Mouse (Mus musculus) regulatory T cell (primary cell): ENCODE data around the gene Adgrb3.
"Not testable (repeated sequence)": the region's sequence is repeated elsewhere in the genome, so short reads cannot be mapped to it uniquely, and the experiment has no call there.

Source experiments
- in situ Hi-C: fragments of 300-600 bp; cut with MboI, MseI; formaldehyde crosslinking; loops from one replicate; pipeline ENCODE4 v1.15.1; 2025; ENCODE audit warnings: high pct_unique_total_duplicates

Gene Adgrb3

DNA sequence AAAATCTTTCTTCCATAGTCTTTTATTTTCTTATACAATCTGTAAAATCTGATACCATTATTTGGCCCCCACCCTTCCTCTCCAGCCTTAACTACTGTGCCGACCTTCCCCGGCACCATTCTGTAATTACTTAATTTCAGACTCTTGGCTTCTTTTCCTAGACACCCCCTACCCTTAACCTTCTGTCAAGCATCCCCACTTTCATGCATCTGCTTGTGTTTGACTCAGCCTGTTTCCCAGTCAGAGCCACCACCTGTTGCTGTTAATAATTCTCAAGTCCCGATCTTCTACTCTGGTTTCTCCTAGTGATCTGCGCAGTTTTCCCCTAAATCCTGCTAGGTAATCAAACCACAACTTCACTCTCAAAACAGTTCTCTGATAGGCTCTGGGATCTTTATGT is 83.9 kb downstream of the Adgrb3 start:
- in situ Hi-C loops: no loop called here

DNA sequence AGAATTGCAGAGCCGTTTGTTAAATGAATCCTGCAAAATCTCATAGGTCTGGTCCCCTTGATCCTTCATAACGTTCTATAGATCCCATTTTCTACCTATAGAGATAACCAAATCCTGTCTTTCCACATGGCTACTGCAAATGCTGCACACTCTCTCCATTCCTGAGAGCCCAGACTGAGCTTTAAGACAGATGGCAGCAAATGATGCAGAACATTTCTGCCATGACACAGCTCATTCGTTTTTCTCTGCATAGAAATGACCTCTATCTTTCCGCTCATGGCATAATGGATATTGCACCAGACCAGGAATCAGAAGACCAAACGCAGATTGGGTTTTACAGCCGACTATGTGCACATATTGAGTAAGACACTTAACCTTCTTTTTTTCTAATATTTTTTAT is 84.8 kb downstream of the Adgrb3 start:
- in situ Hi-C loops: no loop called here

DNA sequence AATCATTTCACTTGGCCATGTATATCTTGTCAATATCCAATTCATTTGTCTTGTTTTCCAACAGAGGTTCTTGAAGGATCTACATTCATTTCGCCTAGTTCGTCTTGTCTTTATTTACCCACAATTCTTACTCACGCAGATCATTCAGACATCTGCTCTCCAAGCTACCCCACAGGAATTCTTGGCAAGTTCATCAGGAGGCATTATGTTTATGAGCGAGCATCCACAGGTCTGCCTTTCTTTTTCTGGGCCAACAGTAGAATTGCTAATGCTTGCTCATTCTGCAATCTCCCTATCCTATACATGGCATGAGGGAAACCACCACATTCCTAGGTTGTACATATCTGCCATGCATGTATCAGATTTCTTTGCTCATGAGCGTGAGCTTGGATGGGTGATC is 99.7 kb downstream of the Adgrb3 start:
- in situ Hi-C loops: no loop called here

DNA sequence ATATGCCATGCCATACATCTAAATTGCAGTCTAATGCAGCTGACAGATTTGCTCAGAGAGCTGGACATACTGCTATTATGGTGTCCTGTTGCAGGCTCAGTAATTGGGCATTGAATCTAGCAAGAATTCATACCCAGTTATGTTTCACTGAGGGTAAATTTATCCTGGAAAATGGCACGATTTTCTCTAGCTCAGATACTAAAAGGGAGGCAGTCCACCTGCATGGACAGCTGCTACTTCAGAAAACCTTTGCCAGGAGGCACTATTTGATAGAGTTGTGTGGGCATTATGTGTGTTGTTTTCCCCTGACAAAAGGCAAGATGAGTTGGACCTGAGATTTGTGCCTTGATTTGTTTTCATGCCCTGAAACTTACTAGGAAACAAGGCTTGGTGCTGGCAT is 118.0 kb downstream of the Adgrb3 start:
- in situ Hi-C loops: no loop called here

DNA sequence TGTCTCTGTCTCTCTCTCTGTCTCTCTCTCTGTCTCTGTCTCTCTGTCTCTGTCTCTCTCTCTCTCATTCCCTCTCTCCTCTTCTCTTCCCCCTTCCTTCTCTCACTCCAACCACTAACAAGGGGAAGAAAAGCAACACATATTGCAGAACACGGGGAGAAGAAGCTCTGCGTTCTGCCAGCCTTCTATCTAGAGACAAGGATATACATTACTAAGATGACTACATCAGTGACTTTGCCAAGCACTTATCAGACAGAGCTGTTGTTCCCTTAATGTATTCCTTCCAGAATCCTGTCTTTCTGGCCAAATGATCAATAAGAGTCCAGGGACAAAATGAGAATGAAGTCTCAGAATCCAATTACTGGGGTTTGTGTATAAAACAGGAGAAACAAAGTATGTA is 123.2 kb downstream of the Adgrb3 start:
- in situ Hi-C loops: no loop called here

DNA sequence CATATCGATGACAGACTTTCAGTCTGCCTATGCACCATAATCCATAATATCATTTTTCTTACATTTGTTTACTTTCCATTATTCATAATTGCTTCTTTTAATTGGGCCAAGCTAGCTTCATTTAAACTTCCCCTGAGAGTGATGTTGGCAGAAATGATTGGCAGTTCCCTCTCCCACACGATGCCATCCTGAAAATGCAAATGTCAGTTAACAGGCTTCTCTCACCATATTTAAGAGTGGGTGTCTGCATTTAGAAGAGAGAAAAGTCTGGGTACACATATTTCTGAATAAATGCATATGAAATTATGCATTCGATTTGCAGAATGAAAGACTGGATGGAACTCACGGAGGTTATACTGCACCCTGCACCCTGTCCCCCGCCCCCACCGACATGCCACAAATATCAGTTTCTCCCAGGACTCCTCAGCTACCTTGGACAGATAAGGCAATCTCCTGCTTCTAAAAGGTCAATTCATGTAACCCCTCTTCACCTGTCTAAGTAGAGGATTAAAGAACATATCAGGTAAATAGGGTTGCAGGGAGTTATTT is 130.7 kb downstream of the Adgrb3 start:
- in situ Hi-C loops: no loop called here

DNA sequence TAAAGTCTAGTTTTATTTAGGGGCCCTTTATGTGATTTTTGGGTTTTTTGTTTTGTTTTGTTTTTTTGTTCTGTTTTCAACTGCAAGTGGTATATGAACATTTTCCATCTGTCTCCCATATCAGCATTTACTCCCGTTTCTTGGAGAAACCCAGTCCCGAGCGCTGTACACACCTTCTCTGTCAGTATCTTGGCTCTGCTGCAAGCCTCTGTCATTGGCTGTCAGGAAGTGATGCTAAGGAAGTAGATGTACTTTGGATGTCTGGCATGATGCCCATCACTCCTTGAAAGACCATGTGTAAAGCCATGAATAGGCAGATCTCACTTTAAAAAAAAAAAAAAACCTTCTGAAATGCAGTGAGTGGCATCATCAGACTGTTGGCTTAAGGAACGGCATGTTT is 132.3 kb downstream of the Adgrb3 start:
- in situ Hi-C loops: no loop called here

DNA sequence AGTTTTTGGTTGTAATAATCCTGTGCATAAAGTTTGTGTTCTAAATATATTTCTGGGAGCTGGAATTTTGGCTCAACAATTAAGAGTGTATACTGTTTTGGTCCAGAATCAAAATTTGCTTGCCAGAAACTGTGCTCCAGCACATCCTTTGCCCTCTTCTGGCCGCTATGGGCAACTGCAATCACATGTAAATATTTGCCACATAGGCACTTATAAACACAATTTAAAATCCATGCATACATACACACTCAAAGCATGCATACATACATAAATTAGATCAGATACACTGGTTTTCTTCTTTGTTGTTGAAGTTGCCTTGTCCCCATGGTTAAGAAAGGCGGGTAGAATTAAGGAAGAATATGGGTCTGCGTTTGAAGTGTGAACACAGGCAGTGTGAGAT is 132.7 kb downstream of the Adgrb3 start:
- in situ Hi-C loops: no loop called here

DNA sequence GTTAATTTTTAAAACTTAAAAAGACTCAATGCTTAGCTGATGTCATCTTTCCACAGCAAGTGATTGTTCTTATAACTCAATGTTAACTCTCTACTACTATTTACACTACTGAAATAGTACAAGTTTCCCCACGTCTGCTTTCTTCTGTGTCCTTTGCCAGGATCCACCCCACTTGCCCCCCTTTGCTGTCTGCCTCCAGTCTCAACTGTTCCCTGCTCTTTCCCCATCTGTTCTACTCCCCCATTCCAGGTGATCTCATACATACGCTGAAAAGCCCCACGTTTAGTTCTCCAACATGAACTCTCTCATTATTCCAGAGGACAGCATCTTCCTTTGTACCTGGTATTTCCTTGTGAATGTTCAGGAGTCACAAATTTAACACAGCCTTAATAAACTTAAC is 147.4 kb downstream of the Adgrb3 start:
- in situ Hi-C loops: no loop called here

DNA sequence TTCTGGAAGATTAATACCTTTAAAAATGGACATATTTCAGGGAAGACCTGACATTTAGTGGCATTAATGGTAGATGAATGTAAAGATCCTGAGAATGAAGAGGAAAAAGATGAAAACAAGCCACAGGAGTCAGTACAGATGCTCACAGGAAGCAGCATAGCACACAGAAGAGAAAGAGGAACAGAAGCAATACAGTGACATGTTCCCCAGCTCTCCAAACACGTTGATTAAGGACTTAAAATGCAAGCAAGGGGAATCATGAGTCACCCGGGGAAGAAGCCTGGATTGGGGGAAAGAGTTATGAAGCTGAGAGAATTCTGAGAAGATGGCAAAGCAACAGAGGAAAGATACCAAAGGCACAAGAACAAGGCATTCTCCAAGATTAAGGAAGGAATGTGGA is 149.9 kb downstream of the Adgrb3 start:
- in situ Hi-C loops: no loop called here

DNA sequence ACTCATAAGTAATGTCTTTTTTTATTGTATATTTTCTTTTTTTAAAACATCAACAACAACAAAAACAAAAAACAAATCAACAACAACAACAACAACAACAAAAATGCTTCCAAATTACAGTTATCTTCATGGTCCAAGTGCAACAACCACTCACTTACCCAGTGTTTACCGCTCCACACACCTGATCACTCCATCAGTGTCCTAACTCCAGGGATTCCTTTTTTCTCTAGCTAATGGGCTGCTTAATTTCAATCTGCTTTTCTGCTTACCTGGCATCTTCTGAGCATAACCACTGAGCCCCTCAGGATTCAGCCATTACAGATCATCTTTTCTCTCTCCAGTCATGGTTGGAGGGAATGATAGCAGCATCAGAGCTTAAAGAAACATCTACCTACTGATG is 176.8 kb downstream of the Adgrb3 start:
- in situ Hi-C loops: no loop called here

DNA sequence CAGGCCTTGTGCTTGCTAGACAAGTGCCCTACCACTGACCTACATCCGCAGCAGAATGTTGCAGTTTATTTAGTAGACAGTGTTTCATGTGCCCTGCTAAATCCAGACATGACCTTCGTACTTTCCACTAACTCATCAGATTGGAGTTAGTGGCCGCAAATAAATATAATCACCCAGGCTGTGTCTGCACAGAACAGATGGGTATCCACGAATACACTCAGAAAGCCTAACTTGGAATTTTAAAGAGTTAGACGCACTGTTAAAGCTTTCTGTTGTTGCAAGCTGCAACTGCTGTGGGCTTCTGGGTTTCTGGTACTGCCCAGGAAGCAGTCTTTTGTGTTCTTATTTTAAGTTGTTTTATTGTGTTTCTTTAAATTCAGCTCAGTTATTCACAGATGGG is 185.3 kb downstream of the Adgrb3 start:
- in situ Hi-C loops: no loop called here

DNA sequence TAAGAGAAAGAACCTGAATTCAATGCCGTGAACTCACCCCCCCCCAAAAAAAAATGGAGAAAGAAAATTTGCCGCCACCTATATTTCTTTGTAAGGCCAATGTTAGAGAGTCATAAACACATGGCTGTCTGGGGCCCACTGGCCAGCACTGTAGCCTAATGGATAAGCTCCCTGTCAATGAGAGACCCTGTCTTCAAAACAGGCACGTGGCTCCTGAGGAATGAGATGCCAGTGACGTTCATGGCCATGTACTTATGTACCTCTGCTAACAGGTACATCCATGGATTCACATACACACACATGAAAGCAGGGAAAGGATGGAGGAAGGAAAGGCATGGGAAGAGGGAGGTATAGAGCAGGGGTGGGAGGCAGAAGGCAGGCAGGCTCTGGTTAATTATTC is 208.0 kb downstream of the Adgrb3 start:
- in situ Hi-C loops: loop anchor here (10.0 kb wide), 1 partner anchor 753 kb away; no protein-coding TSS in a partner anchor

DNA sequence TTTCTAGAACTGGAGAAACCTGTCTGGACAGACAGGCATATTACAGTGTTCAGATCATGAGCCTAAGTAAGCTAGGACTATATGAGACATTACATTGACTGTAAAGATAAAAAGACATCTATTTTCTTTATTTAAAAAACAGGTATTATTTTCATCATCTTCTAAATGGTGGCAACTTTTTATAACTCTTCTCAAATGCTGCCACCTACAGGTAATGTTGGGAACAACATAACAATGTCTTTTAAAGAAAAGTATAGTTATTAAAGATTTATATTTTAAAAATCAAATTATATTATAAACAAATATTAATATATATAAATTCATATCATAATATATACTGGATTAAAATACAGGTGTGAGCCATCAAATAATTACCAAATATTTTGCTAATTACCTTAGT is 212.6 kb downstream of the Adgrb3 start:
- in situ Hi-C loops: no loop called here

DNA sequence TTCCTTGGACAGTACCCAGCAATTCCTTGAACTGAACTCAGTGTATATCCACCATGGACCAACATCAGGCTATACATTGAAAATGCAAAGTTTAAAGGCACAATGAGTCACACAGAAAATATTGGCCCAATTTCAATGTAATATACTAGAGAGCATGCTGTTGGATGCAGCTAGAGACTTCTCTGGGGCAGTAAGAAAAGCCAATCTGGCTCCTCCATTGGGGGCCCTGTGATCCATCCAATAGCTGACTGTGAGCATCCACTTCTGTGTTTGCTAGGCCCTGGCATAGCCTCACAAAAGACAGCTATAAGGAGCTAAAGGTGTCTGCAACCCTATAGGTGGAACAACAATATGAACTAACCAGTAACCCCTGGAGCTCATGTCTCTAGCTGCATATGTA is 218.7 kb downstream of the Adgrb3 start:
- in situ Hi-C loops: not testable (repeated sequence)

DNA sequence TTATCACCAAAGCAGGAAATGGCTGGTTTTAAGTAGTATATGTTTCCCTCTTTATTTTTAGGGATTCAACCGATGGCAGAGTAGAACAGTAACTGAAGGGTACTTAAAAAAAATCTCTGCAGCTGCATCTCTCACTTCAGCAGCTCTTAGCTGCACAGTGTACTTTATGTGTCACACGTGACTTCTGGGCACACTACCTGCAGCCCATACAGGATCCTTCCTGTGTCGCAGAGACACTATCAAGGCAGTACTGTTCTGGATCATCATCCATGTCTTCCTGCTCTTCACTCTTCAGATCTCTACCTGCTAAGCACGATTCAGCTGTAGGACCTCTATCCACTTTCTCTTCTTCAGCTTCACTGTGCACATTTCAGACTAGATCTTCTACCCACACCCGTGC is 230.6 kb downstream of the Adgrb3 start:
- in situ Hi-C loops: no loop called here

DNA sequence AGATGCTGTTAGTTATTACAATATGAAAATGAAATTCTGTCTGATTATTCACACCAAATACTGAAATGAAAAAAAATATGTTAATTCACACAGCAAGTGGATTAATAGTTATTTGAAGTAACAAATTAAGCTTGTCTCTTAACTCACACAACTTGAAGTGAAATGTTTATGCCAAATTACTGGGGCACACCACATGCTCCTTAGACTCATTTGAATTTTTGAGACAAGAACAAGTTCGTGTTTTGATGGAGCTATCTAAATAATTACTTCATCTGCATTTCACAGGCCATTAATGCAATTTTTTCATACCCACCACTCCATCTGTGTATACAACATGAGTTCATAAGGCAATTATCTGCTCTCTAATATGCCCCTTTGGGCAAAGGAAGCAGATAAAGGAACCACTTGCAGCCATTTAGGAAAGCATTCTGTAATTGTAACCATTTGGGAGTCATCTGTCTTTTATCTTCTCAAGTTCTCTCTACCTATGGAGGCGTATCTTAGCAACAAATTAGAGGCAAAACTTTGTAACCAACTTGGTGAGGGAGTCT is 240.9 kb downstream of the Adgrb3 start:
- in situ Hi-C loops: no loop called here

DNA sequence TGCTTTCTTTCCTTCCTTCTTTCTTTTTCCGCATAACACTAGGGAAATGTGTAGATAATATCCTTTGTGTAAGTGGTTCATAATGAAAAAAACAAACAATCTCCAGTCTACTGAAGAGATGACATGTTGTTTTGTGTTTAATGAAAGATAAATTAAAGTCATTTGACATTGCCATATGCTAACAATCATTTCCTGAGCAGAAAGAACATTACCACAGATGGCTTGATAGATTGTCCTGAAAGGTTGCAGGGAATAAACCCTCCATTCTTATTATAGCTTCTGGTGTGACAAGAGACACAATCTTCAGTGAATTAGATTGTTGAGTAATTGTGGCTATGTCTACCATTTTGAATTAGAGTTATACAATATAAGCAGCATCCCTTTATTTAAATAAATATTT is 247.8 kb downstream of the Adgrb3 start:
- in situ Hi-C loops: no loop called here

DNA sequence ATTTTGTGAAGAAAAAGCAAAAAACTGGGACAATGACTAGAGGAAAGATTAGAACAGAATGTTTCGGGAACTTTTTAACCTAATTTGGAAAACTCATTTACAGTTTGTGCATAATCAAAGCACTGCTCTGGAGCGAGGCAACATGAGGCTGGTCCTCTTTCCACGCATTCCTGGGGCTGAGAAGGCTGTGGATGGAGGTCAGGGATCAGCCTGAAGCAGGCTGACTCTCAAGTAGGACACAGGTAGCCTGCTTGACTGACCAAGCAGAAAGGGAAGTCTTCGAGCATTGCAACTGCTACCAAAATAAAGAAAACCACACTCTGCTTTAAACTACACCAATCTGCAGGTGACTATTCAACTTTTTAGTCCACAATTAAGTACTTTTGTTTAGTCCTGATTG is 251.7 kb downstream of the Adgrb3 start:
- in situ Hi-C loops: no loop called here

DNA sequence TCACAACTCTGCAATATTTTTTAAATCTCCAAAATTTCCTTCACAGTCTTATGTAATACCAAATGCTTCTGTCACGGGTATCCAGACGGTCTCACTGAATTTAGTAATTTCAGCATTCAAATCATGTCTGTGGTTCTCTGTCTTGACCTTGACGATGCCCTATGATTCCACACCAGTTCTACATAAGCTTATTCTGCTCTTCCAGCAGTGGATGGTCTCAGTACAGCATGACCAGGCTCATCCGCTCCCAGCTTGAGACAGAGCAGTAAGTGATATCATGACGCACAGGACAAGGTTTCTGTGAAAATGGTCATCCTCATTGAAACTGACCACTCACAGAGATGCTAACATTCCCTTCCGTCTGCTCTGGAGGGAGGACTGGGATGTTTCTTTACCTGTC is 252.9 kb downstream of the Adgrb3 start:
- in situ Hi-C loops: no loop called here

DNA sequence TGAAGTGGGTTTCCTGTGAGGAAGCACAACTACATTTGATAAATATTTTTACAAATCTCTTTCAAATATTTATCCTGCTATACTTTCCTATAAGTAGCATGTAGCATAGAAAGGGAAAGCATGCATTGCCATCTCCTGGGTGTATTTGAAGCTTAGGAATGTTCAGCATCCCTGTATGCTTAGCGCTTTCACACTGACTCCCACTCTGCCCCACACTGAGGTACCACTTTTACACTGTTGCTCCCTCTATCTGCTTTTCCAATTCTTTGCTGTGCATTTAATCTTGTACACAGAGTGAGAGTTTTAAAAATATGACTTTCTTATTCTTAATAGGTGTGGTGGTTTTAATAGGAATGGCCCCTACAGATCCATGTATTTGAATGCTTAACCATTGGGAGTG is 261.4 kb downstream of the Adgrb3 start:
- in situ Hi-C loops: no loop called here

DNA sequence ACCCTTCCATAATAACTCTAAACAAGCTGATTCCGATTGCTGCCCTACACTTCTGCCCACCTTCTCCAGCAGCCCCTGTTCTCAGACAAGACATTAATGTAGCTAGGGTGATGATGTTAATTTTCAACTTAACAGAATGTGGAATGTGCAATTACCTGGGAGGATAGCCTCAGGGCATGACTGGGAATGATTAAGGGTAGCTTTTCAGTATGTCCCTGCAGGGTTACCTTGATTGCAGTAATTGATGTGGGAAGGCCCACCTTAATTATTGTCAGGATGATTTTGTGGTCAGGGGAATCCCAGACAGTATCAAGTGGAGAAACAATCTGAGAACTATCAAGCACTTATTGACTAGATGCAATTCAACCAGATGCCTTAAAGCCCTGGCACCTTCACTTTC is 283.4 kb downstream of the Adgrb3 start:
- in situ Hi-C loops: no loop called here

DNA sequence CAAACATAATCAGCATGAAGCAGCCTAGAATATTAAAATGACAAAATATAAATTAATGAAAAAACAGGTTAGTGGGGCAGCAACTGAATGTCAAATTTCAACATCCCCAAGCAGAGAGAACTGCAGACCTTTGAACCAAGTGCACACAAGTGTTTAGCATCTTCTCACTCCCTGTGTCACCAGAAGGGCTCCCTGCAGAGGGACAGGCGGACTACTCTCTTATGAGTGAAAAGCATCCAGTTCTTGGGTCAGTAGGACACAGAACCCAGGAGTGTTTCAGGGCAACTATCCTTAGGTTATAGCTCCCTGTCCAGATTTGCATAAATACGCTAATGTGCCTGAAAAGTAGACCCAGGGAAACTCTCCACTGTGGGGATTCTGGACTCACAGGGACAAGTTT is 285.6 kb downstream of the Adgrb3 start:
- in situ Hi-C loops: no loop called here

DNA sequence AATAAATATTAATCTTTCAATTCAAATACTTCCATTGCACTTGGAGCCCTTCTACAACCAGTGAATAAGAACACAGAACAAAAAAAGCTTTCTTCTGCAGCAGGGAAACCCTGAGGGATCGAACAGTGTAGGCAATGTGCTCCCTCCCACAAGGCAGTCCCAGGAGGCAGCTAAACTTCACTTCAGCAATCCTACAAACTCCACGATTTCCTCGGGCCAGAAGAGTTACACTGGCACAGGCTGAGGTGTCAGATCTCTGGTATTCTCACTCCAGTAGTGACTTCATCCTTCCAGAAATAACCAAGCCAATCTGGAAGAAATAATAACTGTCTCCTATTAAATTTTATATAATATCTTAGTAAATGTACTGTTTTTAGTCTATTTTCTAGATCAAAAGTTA is 286.6 kb downstream of the Adgrb3 start:
- in situ Hi-C loops: no loop called here
